Mouse (Mus musculus): ENCODE measurements at regions not wholly inside any gene's neighbourhood (a gene's known extent, or its start where the extent isn't known, plus 50 kb on each side); places are given as distances from the start of the nearest gene placed in this dataset.

GRCm38 (mm10) chr3:39372426-39372950, 485.7 kb downstream of the Fat4 start:
- DNase-seq (ENCODE audit: low spot score in 2 of 2): no peak

GRCm38 (mm10) chr3:39375465-39375864, 488.7 kb downstream of the Fat4 start:
- DNase-seq (ENCODE audit: low spot score in 2 of 2): peak; percentile 6 to 8

GRCm38 (mm10) chr3:39388491-39388890, 501.8 kb downstream of the Fat4 start:
- no peak for DNase-seq (ENCODE audit: low spot score in 2 of 2)

- no peak for DNase-seq (ENCODE audit: low spot score in 2 of 2)
Measured at GRCm38 (mm10) chr3:39390442-39390841, 503.7 kb downstream of the Fat4 start.

GRCm38 (mm10) chr3:39392053-39392452, 505.3 kb downstream of the Fat4 start:
- peak in 1 of 2 experiments; percentile 8 for DNase-seq (ENCODE audit: low spot score in 2 of 2)

- no peak for DNase-seq (ENCODE audit: low spot score in 2 of 2)
Measured at GRCm38 (mm10) chr3:39396672-39397071, 509.9 kb downstream of the Fat4 start.

GRCm38 (mm10) chr3:39397255-39397654, 510.5 kb downstream of the Fat4 start:
- DNase-seq (ENCODE audit: low spot score in 2 of 2): no peak

GRCm38 (mm10) chr3:39397677-39398076, 510.9 kb downstream of the Fat4 start:
- DNase-seq (ENCODE audit: low spot score in 2 of 2): no peak

GRCm38 (mm10) chr3:39424778-39425642, 538.3 kb downstream of the Fat4 start:
- no peak for DNase-seq (ENCODE audit: low spot score in 2 of 2)

- no peak for DNase-seq (ENCODE audit: low spot score in 2 of 2)
Measured at GRCm38 (mm10) chr3:39425643-39426016, 538.9 kb downstream of the Fat4 start.

GRCm38 (mm10) chr3:39443328-39443727, 556.6 kb downstream of the Fat4 start:
- no peak for DNase-seq (ENCODE audit: low spot score in 2 of 2)

- DNase-seq (ENCODE audit: low spot score in 2 of 2): no peak
Measured at GRCm38 (mm10) chr3:39455650-39456049, 568.9 kb downstream of the Fat4 start.

- DNase-seq (ENCODE audit: low spot score in 2 of 2): no peak
Measured at GRCm38 (mm10) chr3:39460183-39460888, 573.6 kb downstream of the Fat4 start.

- DNase-seq (ENCODE audit: low spot score in 2 of 2): no peak
Measured at GRCm38 (mm10) chr3:39461561-39461960, 574.8 kb downstream of the Fat4 start.

- DNase-seq (ENCODE audit: low spot score in 2 of 2): no peak
Measured at GRCm38 (mm10) chr3:39465811-39466210, 579.1 kb downstream of the Fat4 start.

GRCm38 (mm10) chr3:39489392-39489791, 602.7 kb downstream of the Fat4 start:
- DNase-seq (ENCODE audit: low spot score in 2 of 2): no peak

GRCm38 (mm10) chr3:39494363-39494762, 607.6 kb downstream of the Fat4 start:
- peak; percentile 3 to 17 for DNase-seq (ENCODE audit: low spot score in 2 of 2)

GRCm38 (mm10) chr3:39528087-39528486, 641.3 kb downstream of the Fat4 start:
- DNase-seq (ENCODE audit: low spot score in 2 of 2): no peak

- no peak for DNase-seq (ENCODE audit: low spot score in 2 of 2)
Measured at GRCm38 (mm10) chr3:39537515-39537914, 650.8 kb downstream of the Fat4 start.

- no peak for DNase-seq (ENCODE audit: low spot score in 2 of 2)
Measured at GRCm38 (mm10) chr3:39540530-39541118, 653.9 kb downstream of the Fat4 start.

- no peak for DNase-seq (ENCODE audit: low spot score in 2 of 2)
Measured at GRCm38 (mm10) chr3:39559460-39560041, 672.8 kb downstream of the Fat4 start.

GRCm38 (mm10) chr3:39560951-39561350, 674.2 kb downstream of the Fat4 start:
- no peak for DNase-seq (ENCODE audit: low spot score in 2 of 2)
